16 mouse cellular contexts compared by ENCODE assay signal in the genomic region with DNA sequence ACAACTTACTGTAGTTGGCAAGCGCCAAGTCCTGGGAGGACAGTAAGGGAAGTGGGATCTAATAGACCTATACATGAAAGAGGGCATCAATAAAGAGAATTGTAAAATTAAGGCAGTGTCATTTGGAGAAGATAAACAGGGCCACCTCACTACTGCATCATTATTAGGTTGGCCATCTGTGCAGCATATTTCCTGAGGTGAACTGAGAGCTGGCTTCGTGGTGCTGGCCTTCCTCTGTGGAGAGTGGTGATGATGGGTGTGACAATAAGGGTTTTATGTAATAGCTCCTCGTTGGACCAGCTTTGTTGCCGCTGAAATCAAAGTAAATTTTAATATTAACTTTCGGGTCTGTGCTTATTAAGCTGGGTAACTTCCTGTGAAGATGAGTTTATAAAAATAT.
A peak's percentile ranks its signal among the peaks of the same experiment; 100 is the strongest.
DNase-seq lines count a peak whose midpoint lies in the region; ATAC-seq lines count a peak whose summit lies in the region.
"Had no signal": no experiment of that assay in that cellular context is flagged by ENCODE, and none has a peak within 500 bp of the region (broad histone marks: within the 10 kb centered on the region; RNA-seq: fewer than 3 reads in every experiment).

No protein-coding gene starts in this region.

- peaks cover 10% of the 10 kb centered on the region for H3K4me1 ChIP-seq in forebrain, embryonic 14.5 days (ENCODE audit: control insufficient read depth, insufficient read depth, low read length)
- peaks cover 39% of the 10 kb centered on the region for H3K4me1 ChIP-seq in forebrain, embryonic 15.5 days
- H3K4me1 ChIP-seq: embryonic facial prominence, embryonic 10.5 days; heart, embryonic 13.5 days; hindbrain, embryonic 15.5 days had no signal

- DNase-seq in cerebellum, adult 18-20 months = peak; percentile 35 to 37
- no peak for DNase-seq in cerebellum, postnatal 36 days
- DNase-seq in forebrain, embryonic 14.5 days (ENCODE audit: low spot score) = no peak
- DNase-seq in brain, adult 2 months (ENCODE audit: low read depth, low spot score) = peak; percentile 62
- no peak for DNase-seq in spleen, postnatal 4 days (ENCODE audit: low spot score in 2 of 2)
- DNase-seq: adrenal gland, adult 2 months; adrenal gland, postnatal 25 days; gastrocnemius, postnatal 36 days; heart, adult 11 months; heart, postnatal 36 days; kidney, adult 8-10 months had no signal

- H3K9ac ChIP-seq in forebrain, embryonic 14.5 days (ENCODE audit: low read length) = no peak overlapping the region
- H3K9ac ChIP-seq in forebrain, embryonic 15.5 days (replicated peaks) = no peak overlapping the region
- H3K9ac ChIP-seq: heart, embryonic 13.5 days; hindbrain, embryonic 15.5 days had no signal

- H3K4me3 ChIP-seq in forebrain, embryonic 14.5 days (ENCODE audit: low read depth, low read length) = no peak overlapping the region
- H3K4me3 ChIP-seq in forebrain, embryonic 15.5 days = no peak overlapping the region
- H3K4me3 ChIP-seq: embryonic facial prominence, embryonic 10.5 days; heart, embryonic 13.5 days; hindbrain, embryonic 15.5 days had no signal

- H3K36me3 ChIP-seq in forebrain, embryonic 14.5 days (ENCODE audit: control insufficient read depth, insufficient read depth, low read length) = no peaks in the 10 kb centered on the region
- H3K36me3 ChIP-seq in forebrain, embryonic 15.5 days = no peaks in the 10 kb centered on the region
- H3K36me3 ChIP-seq: embryonic facial prominence, embryonic 10.5 days; heart, embryonic 13.5 days; hindbrain, embryonic 15.5 days had no signal

- peak; percentile 21; the same call in 1 of the 2 replicates for ATAC-seq in forebrain, embryonic 14.5 days
- no peak; the same call in 1 of the 2 replicates for ATAC-seq in forebrain, embryonic 15.5 days (replicated peaks)
- ATAC-seq: intestine, postnatal 0 days had no signal

- H3K4me2 ChIP-seq in forebrain, embryonic 14.5 days (ENCODE audit: low read length) = no peak overlapping the region
- H3K4me2 ChIP-seq in forebrain, embryonic 15.5 days (replicated peaks) = no peak overlapping the region
- H3K4me2 ChIP-seq: heart, embryonic 13.5 days; hindbrain, embryonic 15.5 days had no signal

- 66% methylated on average over 5 of the region's 5 CpGs for WGBS in forebrain, embryonic 14.5 days
- 64% methylated on average over 5 of the region's 5 CpGs for WGBS in forebrain, embryonic 15.5 days

- no peaks in the 10 kb centered on the region for H3K9me3 ChIP-seq in forebrain, embryonic 14.5 days (replicated peaks; ENCODE audit: control insufficient read depth, low read length)
- H3K9me3 ChIP-seq in forebrain, embryonic 15.5 days = no peaks in the 10 kb centered on the region
- H3K9me3 ChIP-seq: embryonic facial prominence, embryonic 10.5 days; heart, embryonic 13.5 days; hindbrain, embryonic 15.5 days had no signal

- no peak overlapping the region for H3K27ac ChIP-seq in forebrain, embryonic 14.5 days (ENCODE audit: low read depth, low read length)
- H3K27ac ChIP-seq in forebrain, embryonic 15.5 days (replicated peaks) = no peak overlapping the region
- H3K27ac ChIP-seq: embryonic facial prominence, embryonic 10.5 days; heart, embryonic 13.5 days; hindbrain, embryonic 15.5 days had no signal

- H3K27me3 ChIP-seq in forebrain, embryonic 14.5 days (replicated peaks; ENCODE audit: control insufficient read depth, insufficient read depth, low read length) = no peaks in the 10 kb centered on the region
- no peaks in the 10 kb centered on the region for H3K27me3 ChIP-seq in forebrain, embryonic 15.5 days
- H3K27me3 ChIP-seq: heart, embryonic 13.5 days; hindbrain, embryonic 15.5 days had no signal

Comparison
In these comparisons a context has a peak if more than half of its experiments do, and no peak if none do; other contexts are left out.
1. DNase-seq: peak in cerebellum, adult 18-20 months (2 of 2) and brain, adult 2 months (single experiment); none in cerebellum, postnatal 36 days (0 of 2), forebrain, embryonic 14.5 days (single experiment) and spleen, postnatal 4 days (0 of 2).